Mouse (Mus musculus) cerebellum, postnatal 36 days (tissue): Measurements from ENCODE around the gene Pgrmc2.

Experiments
- DNase-seq, 2 experiments: peaks; one replicate each; pipeline ENCODE4 v3.0.0; 2021 to 2022; ENCODE audit warnings: mixed read lengths in 2 of 2

The Pgrmc2 gene

DNA sequence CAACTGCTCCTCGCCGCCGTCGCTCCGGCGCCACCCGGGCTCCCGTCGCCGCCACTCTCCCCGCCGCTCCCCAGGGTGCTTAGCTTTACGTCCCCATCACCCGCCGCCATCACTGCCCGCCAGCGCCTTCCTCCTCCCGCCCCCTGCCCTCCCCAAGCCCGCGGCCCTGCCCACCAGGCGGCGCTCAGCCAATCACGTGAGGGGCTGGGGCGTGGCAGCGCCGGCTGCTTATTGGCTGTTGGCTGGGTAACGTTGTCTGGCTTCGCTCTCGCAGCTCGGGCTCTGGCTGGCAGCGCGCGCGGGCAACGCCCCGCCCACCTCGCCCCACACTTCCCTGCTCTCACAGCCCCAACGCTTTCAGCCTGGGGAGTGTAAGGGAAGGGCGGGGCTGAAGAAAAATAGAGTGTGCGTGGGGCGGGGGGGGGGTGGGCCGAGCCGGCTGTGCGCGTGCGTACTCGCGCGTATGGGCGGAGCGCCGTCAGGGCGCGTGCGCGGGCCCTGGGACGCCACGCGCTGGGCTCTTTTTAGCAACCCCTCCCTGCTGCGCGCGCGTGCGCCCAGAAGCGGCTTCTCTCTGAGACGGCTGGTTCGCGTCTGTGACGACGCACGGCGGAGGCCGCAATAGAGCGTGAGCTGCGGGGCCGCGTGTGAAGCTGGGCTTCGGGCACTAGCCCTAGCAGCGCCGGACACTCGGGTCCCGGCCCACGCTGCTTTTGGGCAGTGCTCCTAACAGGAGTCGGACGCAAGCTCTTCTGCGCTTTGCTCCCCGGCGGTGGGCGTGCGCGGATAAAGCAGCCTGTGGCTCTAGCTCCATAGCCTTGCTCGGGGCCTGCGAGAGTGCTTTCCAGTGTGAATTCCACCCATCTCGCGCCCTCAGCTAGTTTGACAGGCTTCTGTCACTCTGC, at the start of gene Pgrmc2:
Gene Pgrmc2 (minus strand): TSS at position 162 of the 905 bp plus-strand sequence.
- DNase-seq, result peak; percentile 96 to 98

DNA sequence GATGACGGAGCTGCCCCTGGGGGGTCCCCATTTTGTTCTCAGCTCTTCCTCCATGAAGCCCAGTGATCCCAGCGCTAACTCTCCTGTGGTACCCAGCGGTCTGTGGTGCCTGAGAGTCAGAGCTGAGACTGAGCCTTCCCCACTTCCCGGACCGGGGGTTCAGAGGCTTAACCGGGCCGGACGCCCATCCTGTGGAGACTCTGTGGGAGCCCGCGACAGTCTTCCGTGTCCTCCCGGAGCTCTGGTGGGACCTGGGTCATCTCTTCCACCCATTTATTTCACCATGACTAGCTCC, 41.1 kb upstream of the Pgrmc2 start:
- DNase-seq, result no peak

DNA sequence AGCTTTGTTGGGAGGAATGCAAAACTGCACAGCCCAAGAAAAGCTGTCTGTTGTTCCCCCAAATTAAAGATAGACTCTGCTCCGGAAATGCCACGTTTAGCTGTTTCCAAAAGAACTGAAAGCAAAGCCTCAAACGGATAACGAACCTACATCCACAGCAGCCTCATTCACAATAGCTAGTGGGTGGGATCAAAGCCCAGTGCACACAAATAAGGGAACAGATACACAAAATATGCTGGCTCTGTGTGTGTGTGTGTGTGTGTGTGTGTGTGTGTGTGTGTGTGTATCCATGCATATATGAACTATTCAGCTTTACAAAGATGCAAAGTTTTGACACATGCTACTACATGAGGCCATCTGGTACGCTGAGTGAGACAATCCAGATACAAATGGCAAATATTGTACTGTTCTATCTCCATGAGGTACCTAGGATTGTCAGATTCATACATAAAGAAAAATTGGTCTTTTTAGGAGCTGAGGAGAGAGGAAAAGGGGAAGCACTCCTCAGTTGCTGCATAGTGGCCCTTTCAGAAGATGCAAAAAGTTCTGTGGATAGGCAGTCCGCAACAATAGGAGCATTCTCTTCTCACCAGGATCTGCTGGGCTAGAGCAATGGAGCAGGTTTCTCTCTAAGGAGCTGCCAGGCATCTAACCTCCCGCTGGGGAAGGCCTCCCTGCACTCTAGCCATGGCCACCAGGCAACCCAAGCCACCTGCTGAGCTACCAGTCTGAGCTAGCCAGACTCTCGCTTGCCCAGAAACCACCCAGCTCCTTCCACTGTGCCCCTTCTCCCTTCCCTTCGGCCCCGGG, 40.5 kb upstream of the Pgrmc2 start:
- peak in 1 of 2 experiments; percentile 5 for DNase-seq

DNA sequence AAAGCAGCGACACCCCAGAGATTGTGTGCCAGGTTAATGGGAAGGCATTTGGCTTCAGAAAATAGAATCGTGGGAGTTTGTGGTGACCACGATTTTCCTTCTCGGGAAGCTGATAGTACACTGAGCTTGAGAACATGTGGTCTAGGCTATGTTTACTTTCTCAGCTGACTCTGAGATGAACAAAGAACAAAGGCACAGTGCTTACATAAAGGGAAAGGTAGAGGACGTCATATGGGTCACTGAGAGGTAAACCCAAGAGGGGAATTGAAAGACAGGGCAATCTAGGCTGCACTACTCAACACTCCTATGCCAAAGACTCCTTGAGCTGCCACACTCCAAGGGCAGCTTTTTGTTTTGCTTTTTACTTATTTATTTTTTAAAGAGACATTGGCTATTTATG, 35.3 kb upstream of the Pgrmc2 start:
- no peak for DNase-seq

DNA sequence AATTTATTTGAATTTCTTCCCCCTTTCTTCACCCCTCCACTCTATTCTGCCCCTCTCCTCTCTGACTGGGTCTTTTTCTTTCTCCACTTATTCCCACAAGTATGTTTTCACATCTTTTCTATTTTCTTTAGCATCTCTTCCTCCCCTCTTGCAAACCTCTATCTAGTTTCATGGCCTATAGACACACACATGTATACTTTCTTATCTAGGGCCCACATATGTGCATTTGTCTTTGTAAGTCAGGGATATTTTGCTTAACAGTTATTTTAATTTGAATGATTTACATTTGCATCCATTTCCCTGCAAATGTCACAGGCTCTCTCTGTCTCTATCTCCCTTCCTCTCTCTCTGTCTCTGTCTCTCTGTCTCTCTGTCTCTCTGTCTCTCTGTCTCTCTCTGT, 34.6 kb upstream of the Pgrmc2 start:
- DNase-seq, result no peak

DNA sequence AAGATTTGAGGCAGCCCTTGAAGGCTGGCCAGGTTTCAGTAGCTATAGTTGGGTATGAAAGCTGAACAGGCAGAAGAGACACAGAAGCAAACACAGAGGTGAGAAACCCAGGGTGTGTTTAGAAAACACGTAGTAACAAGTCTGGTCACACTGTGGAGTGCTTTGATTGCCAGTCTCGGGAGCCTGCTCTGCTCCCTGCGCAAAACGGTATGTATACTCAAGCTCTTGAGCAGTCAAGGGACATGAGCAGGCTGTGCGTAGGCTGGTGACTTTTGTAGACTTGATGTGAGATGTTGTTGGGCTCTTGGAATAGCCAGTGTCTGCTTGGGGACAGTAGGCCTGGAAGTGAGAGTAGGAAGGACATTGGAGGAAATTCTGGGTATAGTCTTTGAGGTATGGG, 30.3 kb upstream of the Pgrmc2 start:
- DNase-seq, result no peak

DNA sequence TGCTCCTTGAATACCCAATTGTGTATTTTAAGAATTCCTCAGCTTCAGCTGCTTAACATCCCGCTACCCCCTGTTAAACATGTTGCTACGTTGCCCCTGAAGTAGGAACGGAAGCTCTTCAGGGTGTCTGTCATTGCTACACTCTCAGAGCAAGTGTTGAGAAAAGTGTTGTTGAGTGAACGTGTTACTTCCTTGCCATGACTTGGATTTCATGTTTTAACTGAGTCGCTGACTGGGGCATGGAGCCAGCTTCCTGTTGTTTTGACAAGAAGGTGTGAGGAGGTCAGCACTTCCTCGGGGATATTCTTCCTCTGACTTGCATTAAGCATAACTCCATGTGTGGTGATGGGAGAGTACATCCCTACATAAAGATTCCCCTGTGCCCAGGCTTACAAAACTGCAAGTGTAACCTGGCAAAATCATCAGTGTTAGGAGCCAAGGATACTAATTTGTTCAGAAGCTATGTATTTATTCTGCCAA, 25.5 kb upstream of the Pgrmc2 start:
- no peak for DNase-seq

DNA sequence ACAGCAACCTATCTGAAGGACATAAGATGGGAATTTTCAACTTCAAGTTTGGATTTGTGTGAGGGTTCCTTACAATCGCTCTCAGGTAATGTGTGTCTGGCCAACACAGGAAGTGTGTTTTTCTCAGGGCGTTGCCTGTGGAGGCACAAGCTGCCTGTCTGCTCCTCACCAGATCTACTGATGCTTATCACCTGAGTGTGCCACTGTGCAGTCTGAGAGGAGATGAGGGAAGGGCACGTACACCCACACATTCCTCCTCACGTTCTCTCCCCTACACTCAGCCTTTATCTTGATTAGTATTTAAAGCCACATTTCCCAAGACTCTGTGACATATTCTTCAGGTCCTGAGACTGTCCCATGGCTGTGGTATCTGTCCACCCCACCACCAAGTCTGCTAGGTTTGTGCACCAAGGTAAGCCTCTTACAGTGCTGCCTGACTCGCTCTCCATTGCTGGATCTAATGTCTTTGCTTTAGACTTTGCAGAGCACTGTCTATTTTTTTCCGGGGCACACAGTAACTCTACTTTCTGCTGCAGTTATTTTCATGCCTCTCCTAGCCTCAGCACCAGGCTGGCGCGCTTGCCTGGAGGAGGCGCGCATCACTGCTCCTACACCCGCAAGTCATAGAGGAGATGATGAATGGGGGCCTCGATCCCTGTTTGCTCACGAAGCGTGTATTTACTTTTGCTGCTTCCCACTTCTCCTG, 24.9 kb upstream of the Pgrmc2 start:
- no peak for DNase-seq

DNA sequence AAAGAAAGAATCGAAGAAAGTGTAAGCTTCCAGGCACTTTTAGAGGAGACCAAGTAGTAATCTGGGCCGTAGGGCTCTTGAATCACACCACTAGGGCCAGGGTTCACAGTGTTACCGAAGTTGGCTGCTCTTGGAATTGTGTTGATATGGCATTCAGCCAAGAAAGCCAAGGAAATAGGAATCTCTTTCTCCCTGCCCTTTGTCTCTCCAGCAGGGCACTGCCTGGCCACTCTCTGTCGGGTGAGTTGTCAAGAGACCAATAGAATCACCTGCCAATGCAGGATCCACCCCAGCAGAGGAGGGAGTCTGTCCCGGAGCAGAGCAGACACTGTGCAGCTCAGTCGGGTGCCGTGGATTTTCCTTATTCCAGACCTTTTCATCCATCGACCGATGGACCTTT, 19.1 kb upstream of the Pgrmc2 start:
- DNase-seq, result no peak

DNA sequence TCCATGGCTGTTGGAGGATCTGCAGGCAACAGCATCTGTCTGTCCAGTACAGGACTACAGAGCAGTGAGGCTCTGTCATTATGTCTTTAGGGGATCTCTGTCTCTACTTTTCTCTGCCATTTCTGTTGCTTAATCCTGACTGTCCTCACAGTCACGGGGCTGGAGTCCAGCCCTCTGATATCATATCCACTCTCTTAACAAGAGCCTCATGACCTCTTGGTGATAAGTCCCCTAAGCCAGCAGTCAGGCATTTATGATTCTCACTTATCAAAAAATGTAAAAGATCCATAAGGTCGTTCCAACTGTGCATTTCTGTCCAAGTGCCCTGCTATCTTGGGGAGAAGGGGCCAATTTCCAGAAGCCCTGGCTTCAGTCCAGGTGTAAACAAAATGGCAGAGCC, 17.3 kb upstream of the Pgrmc2 start:
- no peak for DNase-seq

DNA sequence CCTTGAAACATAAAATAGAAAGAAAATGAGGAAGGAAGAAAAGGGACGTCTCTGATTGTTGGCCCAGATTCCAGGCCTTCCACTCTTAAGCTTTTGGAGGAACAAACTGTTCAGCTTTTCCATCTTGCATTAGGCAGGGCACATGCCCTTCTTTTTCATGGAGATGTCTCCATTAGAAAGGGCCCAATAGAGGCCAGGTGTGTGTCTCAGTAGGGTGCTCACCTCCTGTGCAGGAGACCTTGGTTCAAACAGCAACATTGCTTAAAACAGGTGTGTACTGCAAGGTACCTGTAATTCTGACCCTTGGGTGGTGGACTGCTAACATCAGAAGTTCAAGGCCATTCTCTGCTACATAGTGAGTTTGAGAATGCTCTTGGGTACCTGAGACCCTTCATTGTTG, 16.8 kb upstream of the Pgrmc2 start:
- no peak for DNase-seq

DNA sequence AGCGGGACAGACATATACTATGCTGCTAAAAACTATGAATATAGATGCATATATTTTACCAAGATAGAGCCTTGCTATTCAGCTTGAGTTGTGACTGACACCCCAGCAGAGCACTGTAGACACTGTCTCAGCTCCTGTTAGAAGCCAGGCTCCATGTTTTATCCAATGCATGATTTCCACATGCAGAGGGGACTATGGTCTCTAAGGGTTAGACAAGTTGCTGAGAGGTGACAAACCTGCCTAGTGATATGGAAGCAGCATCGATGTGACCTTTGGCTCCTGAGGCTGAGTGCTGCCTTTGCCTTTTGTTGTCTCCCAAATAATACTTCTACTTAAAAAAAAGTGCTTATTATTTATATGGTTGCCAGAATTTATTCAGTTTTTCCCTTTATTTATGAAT, 10.4 kb upstream of the Pgrmc2 start:
- DNase-seq, result no peak

DNA sequence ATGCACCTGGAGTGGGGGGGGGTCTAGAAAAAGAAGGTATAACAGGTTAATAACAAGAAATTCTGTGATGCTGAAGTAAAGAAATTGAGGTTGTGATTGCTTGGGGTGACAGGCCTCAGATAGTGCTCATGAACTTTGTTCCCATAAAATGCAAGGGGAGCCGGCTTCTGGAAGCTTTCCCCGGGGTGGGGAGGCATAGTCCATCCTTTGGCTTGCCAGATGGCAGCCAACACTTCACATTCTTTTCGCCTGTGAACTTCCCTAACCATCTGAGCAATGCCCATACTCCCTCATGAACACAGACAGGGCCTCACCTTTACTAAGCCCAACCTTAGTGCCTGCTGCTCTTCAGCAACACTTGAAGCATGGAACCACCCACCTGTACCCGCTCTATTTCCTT, 9.5 kb upstream of the Pgrmc2 start:
- DNase-seq, result no peak

DNA sequence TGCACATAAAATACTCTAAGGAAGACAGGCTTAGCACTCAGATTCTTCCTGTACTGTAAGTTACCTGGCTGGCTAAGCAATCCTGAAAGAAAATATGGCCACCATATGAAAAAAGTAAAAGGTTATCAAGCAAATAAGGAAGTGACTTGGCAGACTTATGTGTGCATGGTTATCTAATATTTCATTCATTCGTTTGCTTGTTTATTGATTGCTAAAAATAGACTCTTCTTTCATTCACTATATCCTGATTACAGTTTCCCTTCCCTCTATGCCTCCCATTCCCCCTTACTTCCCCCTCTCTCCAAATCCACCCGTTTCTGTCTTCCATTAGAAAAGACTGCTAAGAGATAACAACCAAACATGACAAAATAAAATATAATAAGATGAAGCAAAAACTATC, 8.0 kb upstream of the Pgrmc2 start:
- no peak for DNase-seq

DNA sequence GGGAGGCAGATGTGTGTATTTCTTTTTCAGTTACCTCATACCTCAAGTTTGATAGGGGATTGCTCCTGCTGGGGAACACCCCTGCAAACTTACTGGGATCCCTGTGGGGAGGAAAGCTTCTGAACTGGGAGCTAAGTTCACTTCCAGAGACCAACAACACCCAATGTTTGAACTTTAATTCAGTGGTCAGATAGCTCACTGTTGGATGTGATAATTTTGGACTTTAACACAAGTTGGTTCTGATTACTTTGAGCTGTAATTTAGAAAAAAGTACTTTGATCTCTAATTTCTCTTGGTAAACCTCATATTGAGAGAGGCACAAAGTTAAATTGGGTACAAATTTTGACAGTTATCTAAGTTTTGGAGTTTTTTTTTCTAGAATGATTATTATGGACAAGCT, 4.2 kb upstream of the Pgrmc2 start:
- DNase-seq, result no peak

DNA sequence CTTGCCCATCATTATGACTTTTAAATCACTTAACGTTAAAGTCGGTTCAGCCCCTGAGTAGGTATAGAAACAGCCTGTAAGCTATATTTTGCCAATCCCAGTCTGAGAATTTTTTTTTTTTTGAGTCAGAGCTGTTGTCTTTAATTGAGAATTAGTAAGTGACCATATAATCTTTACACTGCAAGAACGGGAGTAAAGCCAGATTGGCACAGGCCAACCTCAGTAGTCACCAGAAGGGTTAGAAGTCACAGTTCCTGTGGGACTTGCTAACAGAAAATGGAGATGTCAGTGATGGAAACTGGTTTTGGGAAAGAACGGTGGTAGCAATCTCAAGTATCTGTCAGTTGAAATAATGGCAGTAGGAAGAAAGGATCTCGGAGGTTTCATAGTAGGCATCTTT, 1.6 kb upstream of the Pgrmc2 start:
- DNase-seq, result no peak

DNA sequence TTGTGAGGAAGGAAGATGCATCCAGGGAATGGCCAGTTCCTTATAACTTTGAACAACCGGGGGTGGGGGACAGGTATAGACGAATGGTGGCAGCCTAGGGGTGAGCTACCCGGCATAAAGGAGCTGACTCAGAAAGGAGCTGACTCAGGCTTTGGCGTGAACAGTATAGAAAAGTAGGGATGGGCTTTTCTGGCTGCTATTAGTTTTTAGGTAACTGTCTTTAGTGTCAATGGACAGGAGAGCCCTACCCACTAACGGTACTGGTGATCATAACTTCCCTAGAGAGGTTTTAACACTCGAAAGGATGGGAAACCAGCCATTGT, 905 bp upstream of the Pgrmc2 start:
- DNase-seq, result no peak

DNA sequence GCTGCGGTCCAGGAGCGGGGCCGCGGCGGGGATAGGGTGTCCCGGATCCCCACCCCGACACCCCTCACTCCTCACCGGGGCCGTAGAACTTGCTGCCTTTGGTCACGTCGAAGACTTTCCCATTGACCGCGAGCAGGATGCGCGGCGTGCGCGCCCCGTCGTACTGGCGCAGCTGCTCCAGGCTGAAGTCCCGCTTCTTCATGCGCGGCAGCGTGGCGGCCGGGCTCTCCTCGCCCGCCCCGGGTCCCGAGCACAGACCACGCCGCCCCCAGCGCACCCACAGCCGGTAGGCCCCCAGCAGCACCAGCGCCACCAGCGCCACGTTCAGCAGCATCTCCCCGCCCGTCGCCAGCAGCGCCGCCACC, 344 bp downstream of the Pgrmc2 start:
- DNase-seq, result no peak

DNA sequence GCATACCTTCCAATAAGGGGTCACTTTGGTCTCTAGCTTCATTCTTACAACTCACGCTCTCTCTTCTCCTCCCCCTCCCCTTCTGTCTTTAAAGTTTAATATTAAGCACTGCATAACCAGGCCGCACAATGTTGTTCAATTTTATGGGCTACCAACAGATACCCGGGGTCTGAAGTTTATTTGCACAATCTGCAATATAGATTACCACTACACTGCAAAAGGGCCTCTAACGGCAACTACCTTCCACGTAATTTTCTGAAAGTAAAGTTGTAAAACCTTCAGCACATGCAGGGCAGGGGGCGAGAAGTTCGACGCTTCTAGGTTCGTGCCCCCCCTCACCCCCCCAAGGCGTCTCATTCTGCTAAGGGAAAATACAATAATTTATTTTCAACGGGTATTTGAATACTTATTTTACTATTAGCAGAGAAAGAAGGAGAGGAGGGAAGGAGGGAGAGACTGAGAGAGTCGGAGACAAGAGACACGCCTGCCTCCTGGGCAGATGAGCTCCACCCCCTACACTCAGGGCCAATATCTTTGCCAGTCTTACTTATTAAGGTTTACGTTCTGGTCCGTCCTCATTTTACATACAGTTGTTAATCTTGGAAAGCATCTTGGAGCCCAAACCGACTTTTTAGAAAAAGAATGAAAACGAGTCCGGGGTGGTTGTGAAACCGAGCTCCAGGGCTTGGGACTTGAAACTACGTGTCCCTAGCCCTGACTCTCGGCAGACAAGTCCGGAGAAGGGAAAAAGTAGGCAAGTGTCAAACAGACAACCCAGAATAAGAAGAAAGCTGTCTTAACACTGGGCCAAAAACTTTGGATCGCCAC, 1.2 kb downstream of the Pgrmc2 start:
- no peak for DNase-seq

DNA sequence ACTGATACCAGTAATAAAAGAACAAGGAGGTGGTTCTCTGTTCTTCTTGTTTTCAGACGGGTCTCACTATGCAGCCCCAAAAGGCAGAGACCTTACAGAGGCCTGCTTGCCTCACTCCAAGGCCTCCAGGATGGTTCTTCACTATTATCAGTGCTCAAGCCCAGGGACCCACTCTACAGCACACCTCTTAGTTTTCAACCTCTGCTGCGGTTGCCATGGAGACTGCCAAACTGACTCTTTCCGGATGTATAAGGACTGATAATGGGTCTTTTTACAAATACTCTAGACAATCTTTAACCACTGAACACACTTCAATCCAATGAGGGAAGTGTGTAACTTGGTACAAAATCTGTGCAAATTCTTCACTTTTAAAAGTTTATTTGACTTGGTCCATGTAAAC, 2.1 kb downstream of the Pgrmc2 start:
- no peak for DNase-seq

DNA sequence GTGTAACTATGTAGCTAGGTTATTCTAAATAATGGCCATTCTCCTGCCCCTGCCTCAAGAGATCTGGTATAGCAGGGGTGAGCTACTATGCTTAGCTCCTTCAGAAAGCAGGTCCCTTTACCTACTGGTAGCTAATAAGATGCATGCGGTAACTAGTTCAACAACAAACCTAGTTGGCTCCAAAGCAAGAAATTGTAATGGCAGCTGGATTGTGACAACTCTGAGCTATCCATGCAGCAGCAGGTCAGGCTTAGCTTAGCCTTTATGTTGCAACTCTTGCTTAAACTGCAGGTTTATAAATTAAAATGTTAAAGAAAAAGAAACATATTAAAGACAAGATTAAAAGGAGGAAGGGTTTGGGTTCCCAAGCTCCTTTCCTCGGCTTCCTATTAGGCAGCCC, 4.2 kb downstream of the Pgrmc2 start:
- DNase-seq, result no peak

DNA sequence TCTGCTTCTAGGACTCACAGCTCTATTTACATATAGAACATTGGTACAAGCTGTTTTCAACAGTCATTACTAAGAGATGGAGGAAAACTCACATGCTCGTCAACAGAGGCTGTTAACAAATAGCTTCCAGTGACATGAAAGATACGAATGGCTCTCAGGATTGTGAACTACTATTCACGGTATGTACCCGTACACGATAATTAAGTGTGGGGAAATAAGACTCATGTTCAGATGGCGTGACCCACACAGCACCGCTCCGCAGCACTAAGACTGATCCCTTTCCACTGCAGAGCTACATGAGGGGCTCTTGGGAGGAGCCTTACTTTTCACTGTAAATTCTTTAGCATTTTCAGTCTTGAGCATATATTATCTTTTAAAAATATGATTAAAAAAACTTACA, 7.5 kb downstream of the Pgrmc2 start:
- DNase-seq, result no peak

DNA sequence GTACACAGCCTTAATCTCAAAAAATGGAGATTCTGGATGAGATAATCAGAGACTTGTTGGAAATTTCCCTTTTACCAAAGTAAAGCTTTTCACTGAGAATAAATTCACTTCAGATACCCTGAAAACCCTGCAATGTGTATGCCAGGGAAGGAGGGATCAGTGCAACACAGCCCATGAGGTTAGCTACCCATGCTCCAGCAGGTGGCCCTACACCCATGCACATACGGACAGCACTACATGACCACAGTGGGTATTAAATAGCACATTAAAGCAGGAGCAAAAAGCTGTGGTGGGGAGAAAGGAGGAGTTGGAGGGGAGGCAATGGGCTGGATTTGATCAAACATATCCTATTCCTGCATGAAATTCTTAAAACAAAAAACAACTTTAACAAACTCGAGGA, 12.3 kb downstream of the Pgrmc2 start:
- DNase-seq, result peak in 1 of 2 experiments; percentile 7
